17 mouse cellular contexts compared by ENCODE assay signal in genomic region chr6:20739095-20739494, GRCm38 (mm10).
"Had no signal": no experiment of that assay in that cellular context is flagged by ENCODE, and none has a peak within 500 bp of the region (broad histone marks: within the 10 kb centered on the region; RNA-seq: fewer than 3 reads in every experiment).

No protein-coding gene starts in this region.

- H3K27ac ChIP-seq: kidney, postnatal 0 days; limb, embryonic 15.5 days; liver, embryonic 12.5 days; midbrain, embryonic 15.5 days; neural tube, embryonic 13.5 days had no signal

- H3K27me3 ChIP-seq: limb, embryonic 15.5 days; liver, embryonic 12.5 days; megakaryocyte, embryonic 14.5 days; midbrain, embryonic 15.5 days; neural tube, embryonic 13.5 days had no signal

- H3K9ac ChIP-seq: limb, embryonic 15.5 days; liver, embryonic 12.5 days; lung, embryonic 14.5 days; midbrain, embryonic 15.5 days; neural tube, embryonic 13.5 days had no signal

- DNase-seq: kidney, postnatal 36 days; layer of hippocampus, adult 9-11 months; layer of hippocampus, postnatal 36 days; lung, embryonic 14.5 days; lung, postnatal 10 days; lung, postnatal 4 days; retina, postnatal 1 day; right cerebral cortex, postnatal 4 days; spleen, adult 18-20 months; thymus, postnatal 36 days had no signal

- H3K4me3 ChIP-seq: limb, embryonic 15.5 days; liver, embryonic 12.5 days; megakaryocyte, embryonic 14.5 days; midbrain, embryonic 15.5 days; neural tube, embryonic 13.5 days had no signal

- H3K4me2 ChIP-seq: limb, embryonic 15.5 days; liver, embryonic 12.5 days; lung, embryonic 14.5 days; midbrain, embryonic 11.5 days; midbrain, embryonic 15.5 days; neural tube, embryonic 13.5 days had no signal

- H3K9me3 ChIP-seq: limb, embryonic 15.5 days had no signal

- H3K4me1 ChIP-seq: limb, embryonic 15.5 days; liver, embryonic 12.5 days; megakaryocyte, embryonic 14.5 days; midbrain, embryonic 15.5 days; neural tube, embryonic 13.5 days had no signal

- H3K36me3 ChIP-seq: limb, embryonic 15.5 days; liver, embryonic 12.5 days; midbrain, embryonic 15.5 days; neural tube, embryonic 13.5 days had no signal

- ATAC-seq: liver, embryonic 12.5 days; midbrain, embryonic 15.5 days had no signal
